Mouse (Mus musculus): ENCODE data around the gene Dnah8.

GRCm38 (mm10) chr17:30774416-30774815, 150.3 kb downstream of the Dnah8 start:
- TF ChIP-seq MAX (IDR thresholded peaks at IDR 0.05; ENCODE audit: low read length) = no peak
- TF ChIP-seq GATA1 (IDR thresholded peaks at IDR 0.05; ENCODE audit: low read depth, low read length) = no peak
- no peak; a peak in 1 of 6 replicates for TF ChIP-seq CTCF (IDR thresholded peaks at IDR 0.05 in 2 of 3, conservative IDR thresholded peaks at IDR 0.05 in 1 of 3; ENCODE audit: control insufficient read depth in 1 of 3, insufficient read depth in 1 of 3, low read depth in 2 of 3, low read length in 3 of 3, poor library complexity in 1 of 3, severe bottlenecking in 1 of 3)
- TF ChIP-seq TAL1 (IDR thresholded peaks at IDR 0.05; ENCODE audit: low read length) = no peak
- TF ChIP-seq SMC3 (IDR thresholded peaks at IDR 0.05; ENCODE audit: low read depth, low read length) = no peak
- no peak for TF ChIP-seq USF2 (IDR thresholded peaks at IDR 0.05; ENCODE audit: borderline replicate concordance in 1 of 2, insufficient read depth in 1 of 2, low read depth in 1 of 2, low read length in 2 of 2)
- no peak for TF ChIP-seq CHD2 (IDR thresholded peaks at IDR 0.05; ENCODE audit: low read length)
- TF ChIP-seq POLR2AphosphoS2 (IDR thresholded peaks at IDR 0.05; ENCODE audit: low read length) = no peak
- no peak for TF ChIP-seq ZC3H11A (IDR thresholded peaks at IDR 0.05; ENCODE audit: low read depth, low read length)

Data from MEL (cell line).